Mouse (Mus musculus): ENCODE data around the gene Rapgef3. TPM values are rescaled to one million over a fixed set of nuclear protein-coding genes. Genes with fewer than 3 reads are reported as not detected.

Rapgef3 gene
- polyA plus RNA-seq, 1 experiment, result not detected

- no peak for TF ChIP-seq CTCF (IDR thresholded peaks at IDR 0.05; ENCODE audit: insufficient read depth, low read depth, low read length)
- TF ChIP-seq POLR2A (IDR thresholded peaks at IDR 0.05; ENCODE audit: insufficient read depth, low read depth, low read length), result no peak
- Histone ChIP-seq H3K4me1 (ENCODE audit: control insufficient read depth, insufficient read depth, low read length) (peaks cover 41% of the 10 kb centered on the region), H3K4me3 (ENCODE audit: insufficient read depth, low read depth, low read length) (no peak overlapping the region), H3K27ac (ENCODE audit: insufficient read depth, low read depth, low read length) (no peak overlapping the region)
- 87% methylated on average over 5 of the region's 5 CpGs for WGBS
These were observed 42.6 kb upstream of the Rapgef3 start for GRCm38 (mm10) chr15:97810399-97810798.

GRCm38 (mm10) chr15:97809942-97810341 lies 42.2 kb upstream of the Rapgef3 start:
- WGBS, result 84% methylated on average over 5 of the region's 5 CpGs
- H3K27ac ChIP-seq (ENCODE audit: insufficient read depth, low read depth, low read length), result no peak overlapping the region
- H3K4me1 ChIP-seq (ENCODE audit: control insufficient read depth, insufficient read depth, low read length), result peaks cover 40% of the 10 kb centered on the region
- TF ChIP-seq CTCF (IDR thresholded peaks at IDR 0.05; ENCODE audit: insufficient read depth, low read depth, low read length) (no peak), POLR2A (IDR thresholded peaks at IDR 0.05; ENCODE audit: insufficient read depth, low read depth, low read length) (no peak)
- H3K4me3 ChIP-seq (ENCODE audit: insufficient read depth, low read depth, low read length), result no peak overlapping the region

- no peak for TF ChIP-seq POLR2A (IDR thresholded peaks at IDR 0.05; ENCODE audit: insufficient read depth, low read depth, low read length)
- no peak for TF ChIP-seq CTCF (IDR thresholded peaks at IDR 0.05; ENCODE audit: insufficient read depth, low read depth, low read length)
- 93% methylated on average over 14 of the region's 14 CpGs for WGBS
- H3K4me1 ChIP-seq (ENCODE audit: control insufficient read depth, insufficient read depth, low read length), result peaks cover 32% of the 10 kb centered on the region
- H3K4me3 ChIP-seq (ENCODE audit: insufficient read depth, low read depth, low read length), result no peak overlapping the region
- H3K27ac ChIP-seq (ENCODE audit: insufficient read depth, low read depth, low read length), result no peak overlapping the region
These were observed 41.4 kb upstream of the Rapgef3 start for GRCm38 (mm10) chr15:97809206-97809605.

- TF ChIP-seq POLR2A (IDR thresholded peaks at IDR 0.05; ENCODE audit: insufficient read depth, low read depth, low read length), result no peak
- no peak for TF ChIP-seq CTCF (IDR thresholded peaks at IDR 0.05; ENCODE audit: insufficient read depth, low read depth, low read length)
- WGBS, result 94% methylated on average over 14 of the region's 14 CpGs
- H3K27ac ChIP-seq (ENCODE audit: insufficient read depth, low read depth, low read length), result no peak overlapping the region
- H3K4me3 ChIP-seq (ENCODE audit: insufficient read depth, low read depth, low read length), result no peak overlapping the region
- peaks cover 26% of the 10 kb centered on the region for H3K4me1 ChIP-seq (ENCODE audit: control insufficient read depth, insufficient read depth, low read length)
These were observed 40.8 kb upstream of the Rapgef3 start for GRCm38 (mm10) chr15:97808532-97808931.

GRCm38 (mm10) chr15:97807867-97808266 lies 40.1 kb upstream of the Rapgef3 start:
- no peak for TF ChIP-seq POLR2A (IDR thresholded peaks at IDR 0.05; ENCODE audit: insufficient read depth, low read depth, low read length)
- no peak for TF ChIP-seq CTCF (IDR thresholded peaks at IDR 0.05; ENCODE audit: insufficient read depth, low read depth, low read length)
- H3K4me1 ChIP-seq (ENCODE audit: control insufficient read depth, insufficient read depth, low read length), result peaks cover 19% of the 10 kb centered on the region
- WGBS, result 86% methylated on average over 12 of the region's 12 CpGs
- no peak overlapping the region for H3K4me3 ChIP-seq (ENCODE audit: insufficient read depth, low read depth, low read length)
- no peak overlapping the region for H3K27ac ChIP-seq (ENCODE audit: insufficient read depth, low read depth, low read length)

GRCm38 (mm10) chr15:97802575-97802974 lies 34.8 kb upstream of the Rapgef3 start:
- TF ChIP-seq POLR2A (IDR thresholded peaks at IDR 0.05; ENCODE audit: insufficient read depth, low read depth, low read length) (no peak), CTCF (IDR thresholded peaks at IDR 0.05; ENCODE audit: insufficient read depth, low read depth, low read length) (no peak)
- 39% methylated on average over 13 of the region's 13 CpGs for WGBS
- H3K27ac ChIP-seq (ENCODE audit: insufficient read depth, low read depth, low read length), result no peak overlapping the region
- peaks cover 13% of the 10 kb centered on the region for H3K4me1 ChIP-seq (ENCODE audit: control insufficient read depth, insufficient read depth, low read length)
- peak overlapping the region; percentile 4; the same call in 1 of the 2 replicates for H3K4me3 ChIP-seq (ENCODE audit: insufficient read depth, low read depth, low read length)

- WGBS, result 74% methylated on average over 7 of the region's 7 CpGs
- H3K4me3 ChIP-seq (ENCODE audit: insufficient read depth, low read depth, low read length), result no peak overlapping the region
- TF ChIP-seq CTCF (IDR thresholded peaks at IDR 0.05; ENCODE audit: insufficient read depth, low read depth, low read length) (no peak), POLR2A (IDR thresholded peaks at IDR 0.05; ENCODE audit: insufficient read depth, low read depth, low read length) (no peak)
These were observed 34.0 kb upstream of the Rapgef3 start for GRCm38 (mm10) chr15:97801811-97802210.

GRCm38 (mm10) chr15:97800853-97801252 lies 33.1 kb upstream of the Rapgef3 start:
- TF ChIP-seq CTCF (IDR thresholded peaks at IDR 0.05; ENCODE audit: insufficient read depth, low read depth, low read length) (no peak), POLR2A (IDR thresholded peaks at IDR 0.05; ENCODE audit: insufficient read depth, low read depth, low read length) (no peak)
- WGBS, result 91% methylated on average over 13 of the region's 13 CpGs
- Histone ChIP-seq H3K4me1 (ENCODE audit: control insufficient read depth, insufficient read depth, low read length) (peaks cover 13% of the 10 kb centered on the region), H3K4me3 (ENCODE audit: insufficient read depth, low read depth, low read length) (no peak overlapping the region), H3K27ac (ENCODE audit: insufficient read depth, low read depth, low read length) (no peak overlapping the region)

More at GRCm38 (mm10) chr15:97801811-97802210, 34.0 kb upstream of the Rapgef3 start:
- Histone ChIP-seq H3K27ac (ENCODE audit: insufficient read depth, low read depth, low read length) (no peak overlapping the region), H3K4me1 (ENCODE audit: control insufficient read depth, insufficient read depth, low read length) (peaks cover 13% of the 10 kb centered on the region)

GRCm38 (mm10) chr15:97799446-97799845 lies 31.7 kb upstream of the Rapgef3 start:
- Histone ChIP-seq H3K4me3 (ENCODE audit: insufficient read depth, low read depth, low read length) (no peak overlapping the region), H3K27ac (ENCODE audit: insufficient read depth, low read depth, low read length) (no peak overlapping the region), H3K4me1 (ENCODE audit: control insufficient read depth, insufficient read depth, low read length) (peaks cover 13% of the 10 kb centered on the region)
- WGBS, result 88% methylated on average over 11 of the region's 11 CpGs
- TF ChIP-seq POLR2A (IDR thresholded peaks at IDR 0.05; ENCODE audit: insufficient read depth, low read depth, low read length) (no peak), CTCF (IDR thresholded peaks at IDR 0.05; ENCODE audit: insufficient read depth, low read depth, low read length) (no peak)

GRCm38 (mm10) chr15:97798134-97798533 lies 30.4 kb upstream of the Rapgef3 start:
- Histone ChIP-seq H3K4me3 (ENCODE audit: insufficient read depth, low read depth, low read length) (no peak overlapping the region), H3K4me1 (ENCODE audit: control insufficient read depth, insufficient read depth, low read length) (peaks cover 13% of the 10 kb centered on the region), H3K27ac (ENCODE audit: insufficient read depth, low read depth, low read length) (no peak overlapping the region)
- TF ChIP-seq CTCF (IDR thresholded peaks at IDR 0.05; ENCODE audit: insufficient read depth, low read depth, low read length) (no peak), POLR2A (IDR thresholded peaks at IDR 0.05; ENCODE audit: insufficient read depth, low read depth, low read length) (no peak)
- WGBS, result 49% methylated on average over 17 of the region's 17 CpGs
